In the genomic region with DNA sequence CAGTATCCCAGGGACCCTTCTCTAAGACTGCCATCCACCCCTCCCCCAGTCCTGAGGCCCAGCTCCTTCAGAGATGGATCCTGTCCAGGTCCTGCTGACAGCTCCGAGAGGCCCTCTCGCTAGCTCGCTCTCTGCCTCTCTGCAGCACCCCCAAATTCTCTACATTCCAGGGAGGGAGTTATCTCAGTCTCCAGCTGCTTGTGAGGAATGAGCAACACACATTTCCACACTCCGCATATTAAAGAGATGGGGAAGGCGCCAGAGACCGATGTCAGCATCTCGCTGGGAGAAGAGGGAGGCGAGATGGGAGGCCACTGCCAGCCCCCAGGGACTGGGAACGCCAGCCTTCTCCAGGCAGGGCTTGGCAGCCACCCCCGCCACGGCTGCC, we compare ENCODE assay signal across 8 mouse cellular contexts. TPM values are rescaled to one million over a fixed set of nuclear protein-coding genes. Genes with fewer than 3 reads are reported as not detected.
DNase-seq lines count a peak whose midpoint lies in the region; ATAC-seq and TF ChIP-seq lines count a peak whose summit lies in the region.

No protein-coding gene starts in this region.

- WGBS in intestine, embryonic 14.5 days, result 5% methylated on average over 11 of the region's 11 CpGs
- 40% methylated on average over 11 of the region's 11 CpGs for WGBS in intestine, postnatal 0 days
- WGBS in forebrain, embryonic 16.5 days, result 2% methylated on average over 11 of the region's 11 CpGs

- no peaks in the 10 kb centered on the region for H3K27me3 ChIP-seq in intestine, embryonic 14.5 days (replicated peaks; ENCODE audit: control insufficient read depth, insufficient read depth, low read length)
- no peaks in the 10 kb centered on the region for H3K27me3 ChIP-seq in intestine, postnatal 0 days (replicated peaks; ENCODE audit: control insufficient read depth, insufficient read depth, low read length)
- H3K27me3 ChIP-seq in forebrain, embryonic 16.5 days (replicated peaks; ENCODE audit: control insufficient read depth, insufficient read depth, low read length), result no peaks in the 10 kb centered on the region

- DNase-seq in intestine, embryonic 14.5 days (ENCODE audit: low spot score), result no peak
- DNase-seq in kidney, adult 9 months, result peak; percentile 47
- DNase-seq in lung, postnatal 36 days, result peak; percentile 55
- DNase-seq in testis, postnatal 14 days (ENCODE audit: low spot score), result peak; percentile 28
- DNase-seq in ovary, postnatal 10 days (ENCODE audit: low spot score), result no peak
- no peak for DNase-seq in spleen, adult 12 weeks (ENCODE audit: low spot score)

- H3K9ac ChIP-seq in intestine, embryonic 14.5 days (ENCODE audit: low read length), result no peak overlapping the region; the same call in 1 of the 2 replicates
- no peak overlapping the region for H3K9ac ChIP-seq in intestine, postnatal 0 days (ENCODE audit: low read depth, low read length)
- H3K9ac ChIP-seq in forebrain, embryonic 16.5 days (replicated peaks; ENCODE audit: low read depth, low read length), result peak overlapping the region; percentile 26; the same call in 1 of the 2 replicates

- H3K27ac ChIP-seq in intestine, embryonic 14.5 days (ENCODE audit: low read depth), result peak overlapping the region; percentile 67
- H3K27ac ChIP-seq in intestine, postnatal 0 days (ENCODE audit: low read depth, low read length), result no peak overlapping the region
- peak overlapping the region; percentile 51 for H3K27ac ChIP-seq in forebrain, embryonic 16.5 days (ENCODE audit: low read length)

- peaks cover 11% of the 10 kb centered on the region; the same call in 1 of the 2 replicates for H3K4me1 ChIP-seq in intestine, embryonic 14.5 days (replicated peaks; ENCODE audit: control insufficient read depth, insufficient read depth, low read length)
- H3K4me1 ChIP-seq in intestine, postnatal 0 days (replicated peaks; ENCODE audit: control insufficient read depth, insufficient read depth, low read length), result 0 out of 2 replicates have a peak, but pooled peaks cover 7% of the 10 kb centered on the region
- H3K4me1 ChIP-seq in forebrain, embryonic 16.5 days (replicated peaks; ENCODE audit: control insufficient read depth, insufficient read depth, low read length), result peaks cover 13% of the 10 kb centered on the region

- H3K4me2 ChIP-seq in intestine, embryonic 14.5 days (ENCODE audit: low read length), result peak overlapping the region; percentile 29; the same call in 1 of the 2 replicates
- no peak overlapping the region for H3K4me2 ChIP-seq in intestine, postnatal 0 days (replicated peaks; ENCODE audit: low read depth)
- peak overlapping the region; percentile 35 for H3K4me2 ChIP-seq in forebrain, embryonic 16.5 days (ENCODE audit: low read length)

- H3K4me3 ChIP-seq in intestine, embryonic 14.5 days (ENCODE audit: low read depth, low read length), result no peak overlapping the region
- H3K4me3 ChIP-seq in intestine, postnatal 0 days (ENCODE audit: low read depth, low read length), result no peak overlapping the region
- H3K4me3 ChIP-seq in forebrain, embryonic 16.5 days (replicated peaks; ENCODE audit: low read length), result peak overlapping the region; percentile 16; the same call in 1 of the 2 replicates

- peak; percentile 45 for ATAC-seq in intestine, embryonic 14.5 days (replicated peaks; ENCODE audit: low FRiP score, low TSS enrichment, low read depth)
- ATAC-seq in intestine, postnatal 0 days, result no peak
- peak; percentile 78 for ATAC-seq in forebrain, embryonic 16.5 days

- TF ChIP-seq CTCF in intestine, postnatal 0 days (IDR thresholded peaks at IDR 0.05; ENCODE audit: low read depth), result no peak

- no peaks in the 10 kb centered on the region; the same call in 1 of the 2 replicates for H3K9me3 ChIP-seq in intestine, embryonic 14.5 days (ENCODE audit: control insufficient read depth, low read length)
- no peaks in the 10 kb centered on the region for H3K9me3 ChIP-seq in intestine, postnatal 0 days (ENCODE audit: control insufficient read depth)
- no peaks in the 10 kb centered on the region for H3K9me3 ChIP-seq in forebrain, embryonic 16.5 days (ENCODE audit: control insufficient read depth, low read length)

- H3K36me3 ChIP-seq in intestine, embryonic 14.5 days (ENCODE audit: control insufficient read depth, insufficient read depth, low read length), result no peaks in the 10 kb centered on the region
- H3K36me3 ChIP-seq in intestine, postnatal 0 days (ENCODE audit: control insufficient read depth, insufficient read depth), result no peaks in the 10 kb centered on the region
- H3K36me3 ChIP-seq in forebrain, embryonic 16.5 days (ENCODE audit: control insufficient read depth, insufficient read depth), result no peaks in the 10 kb centered on the region

RNA-seq across cellular contexts. Expression of gene Ddr1, which starts 15.9 kb away (rescaled TPM):
- 44.6 and 45.1 TPM in 2 replicates for polyA plus RNA-seq in intestine, embryonic 14.5 days (2014; fragmentation: Nextera tagmentation; extraction: Ambion mirVana)
- polyA plus RNA-seq in intestine, postnatal 0 days (2015; fragmentation: Nextera tagmentation; extraction: Ambion mirVana), result 27.8 and 30.0 TPM in 2 replicates
- polyA plus RNA-seq in forebrain, embryonic 16.5 days (2015; fragmentation: Nextera tagmentation; extraction: Ambion mirVana), result 113 and 116 TPM in 2 replicates

RNA-seq across cellular contexts. Expression of gene Gtf2h4, which starts 46.8 kb away (rescaled TPM):
- 47.2 and 49.9 TPM in 2 replicates for polyA plus RNA-seq in intestine, embryonic 14.5 days (2014; fragmentation: Nextera tagmentation; extraction: Ambion mirVana)
- polyA plus RNA-seq in intestine, postnatal 0 days (2015; fragmentation: Nextera tagmentation; extraction: Ambion mirVana), result 16.9 and 18.1 TPM in 2 replicates
- polyA plus RNA-seq in forebrain, embryonic 16.5 days (2015; fragmentation: Nextera tagmentation; extraction: Ambion mirVana), result 34.6 and 35.3 TPM in 2 replicates

RNA-seq across cellular contexts. Expression of gene Vars2, which starts 52.9 kb away (rescaled TPM):
- polyA plus RNA-seq in intestine, embryonic 14.5 days (2014; fragmentation: Nextera tagmentation; extraction: Ambion mirVana), result 16.0 and 18.1 TPM in 2 replicates
- 6.0 and 6.3 TPM in 2 replicates for polyA plus RNA-seq in intestine, postnatal 0 days (2015; fragmentation: Nextera tagmentation; extraction: Ambion mirVana)
- polyA plus RNA-seq in forebrain, embryonic 16.5 days (2015; fragmentation: Nextera tagmentation; extraction: Ambion mirVana), result 19.0 and 19.8 TPM in 2 replicates

Comparison
In these comparisons a context has a peak if more than half of its experiments do, and no peak if none do; other contexts are left out.
1. DNase-seq: peak in kidney, adult 9 months (single experiment), lung, postnatal 36 days (single experiment) and testis, postnatal 14 days (single experiment); none in intestine, embryonic 14.5 days (single experiment), ovary, postnatal 10 days (single experiment) and spleen, adult 12 weeks (single experiment).